Mouse (Mus musculus): Measurements from ENCODE around the gene Pramel4. TPM values are rescaled to one million over a fixed set of nuclear protein-coding genes. Genes with fewer than 3 reads are reported as not detected.
"Not testable (repeated sequence)": the region's sequence is repeated elsewhere in the genome, so short reads cannot be mapped to it uniquely, and the experiment has no call there.

Gene Pramel4
- not detected in 2 replicates for polyA plus RNA-seq (2012; rRNA removed)

DNA sequence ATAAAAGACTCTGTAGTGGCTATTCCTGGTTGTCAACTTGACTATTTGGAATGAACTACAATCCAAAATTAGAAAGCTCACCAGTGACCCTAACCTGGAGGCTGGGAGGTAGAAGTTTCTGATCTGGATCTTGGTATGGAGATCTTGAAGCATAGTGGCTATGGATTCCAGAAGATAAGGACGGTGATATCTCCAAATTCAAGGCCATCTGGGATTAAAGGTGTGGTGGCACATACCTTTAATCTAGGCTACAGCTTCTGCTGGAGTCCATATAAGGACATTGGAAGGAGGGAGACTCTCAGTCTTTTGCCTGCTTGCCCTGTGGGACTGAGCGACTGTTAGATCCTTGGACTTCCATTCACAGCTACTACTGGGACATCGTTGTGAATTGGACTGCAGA is at the start of gene Pramel4:
Pramel4 (plus strand) TSS at position 301 of the 400 bp plus-strand sequence.
- 81% methylated on average over 3 of the region's 3 CpGs for WGBS

DNA sequence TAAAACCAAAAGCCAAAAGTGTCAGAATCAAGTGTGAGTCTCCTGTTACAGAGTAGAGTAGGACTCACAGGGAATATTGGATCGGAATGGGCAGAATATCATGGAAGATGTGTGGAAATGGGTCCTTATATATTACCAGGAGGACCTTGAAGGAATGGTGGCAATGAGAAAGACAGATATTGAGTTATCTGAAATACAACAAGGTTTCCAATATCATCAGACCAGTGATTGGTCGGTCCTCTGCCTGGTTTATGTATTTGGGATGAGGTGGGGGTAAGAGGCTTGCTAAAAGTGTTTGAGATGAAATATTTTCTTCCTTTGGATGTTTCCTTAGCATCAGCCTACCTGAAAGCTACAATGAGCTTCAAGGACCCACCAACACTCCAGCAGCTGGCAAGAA is 47.2 kb downstream of the Pramel4 start, which contains the start of gene Gm13102:
Gm13102 (plus strand) TSS at position 301 of the 400 bp plus-strand sequence.
- H3K4me1 ChIP-seq (ENCODE audit: control insufficient read depth, insufficient read depth, low read length); H3K27ac ChIP-seq (ENCODE audit: insufficient read depth, low read length); DNase-seq; H3K4me3 ChIP-seq (replicated peaks; ENCODE audit: insufficient read depth, low read depth, low read length); H3K27me3 ChIP-seq (ENCODE audit: control insufficient read depth, insufficient read depth, low read length): not testable (repeated sequence)
- WGBS: 75% methylated on average over 1 of the region's 2 CpGs

More for the DNA sequence above, at the start of gene Pramel4:
- not testable (repeated sequence) for H3K27ac ChIP-seq (ENCODE audit: insufficient read depth, low read length); DNase-seq; H3K4me3 ChIP-seq (replicated peaks; ENCODE audit: insufficient read depth, low read depth, low read length); H3K4me1 ChIP-seq (ENCODE audit: control insufficient read depth, insufficient read depth, low read length); H3K27me3 ChIP-seq (ENCODE audit: control insufficient read depth, insufficient read depth, low read length)

Other genes with a start within 250 kb of the Pramel4 start
- gene Gm13084, start 243.0 kb upstream of the Pramel4 start, polyA plus RNA-seq (2012; rRNA removed): not detected in 2 replicates
- not detected in 2 replicates for gene Gm13103, start 212.6 kb upstream of the Pramel4 start, polyA plus RNA-seq (2012; rRNA removed)
- not detected in 2 replicates for gene Pramef6, start 158.7 kb upstream of the Pramel4 start, polyA plus RNA-seq (2012; rRNA removed)
- gene Pramef25, start 108.1 kb upstream of the Pramel4 start, polyA plus RNA-seq (2012; rRNA removed): not detected in 2 replicates
- not detected in 2 replicates for gene Gm13101, start 92.2 kb upstream of the Pramel4 start, polyA plus RNA-seq (2012; rRNA removed)
- not detected in 2 replicates for gene Pramef17, start 64.8 kb upstream of the Pramel4 start, polyA plus RNA-seq (2012; rRNA removed)
- not detected in 2 replicates for gene Gm13102, start 47.3 kb downstream of the Pramel4 start, polyA plus RNA-seq (2012; rRNA removed)
- not detected in 2 replicates for gene Oog3, start 103.5 kb downstream of the Pramel4 start, polyA plus RNA-seq (2012; rRNA removed)
- not detected in 2 replicates for gene Oog2, start 131.6 kb downstream of the Pramel4 start, polyA plus RNA-seq (2012; rRNA removed)
- gene C87977, start 154.2 kb downstream of the Pramel4 start, polyA plus RNA-seq (2012; rRNA removed): not detected in 2 replicates
- gene Pramel5, start 221.4 kb downstream of the Pramel4 start, polyA plus RNA-seq (2012; rRNA removed): not detected in 2 replicates

Data from cerebellum, adult 2 months (tissue).